Mouse (Mus musculus): Measurements from ENCODE around the gene Irgm1.
A peak's percentile ranks its signal among the peaks of the same experiment; 100 is the strongest.
"Not testable (repeated sequence)": the region's sequence is repeated elsewhere in the genome, so short reads cannot be mapped to it uniquely, and the experiment has no call there.

The Irgm1 gene

GRCm38 (mm10) chr11:48833078-48833730 is 38.3 kb downstream of the Irgm1 start:
- DNase-seq: no peak

GRCm38 (mm10) chr11:48831273-48831672 is 40.2 kb downstream of the Irgm1 start:
- no peak for DNase-seq

- DNase-seq: no peak
Observed at GRCm38 (mm10) chr11:48830279-48830678, 41.2 kb downstream of the Irgm1 start.

GRCm38 (mm10) chr11:48827926-48828325 is 43.6 kb downstream of the Irgm1 start:
- DNase-seq: no peak

- no peak for DNase-seq
Observed at GRCm38 (mm10) chr11:48826752-48827096, 44.8 kb downstream of the Irgm1 start.

- peak; percentile 44 to 64 for DNase-seq
Observed at GRCm38 (mm10) chr11:48825979-48826751, 45.3 kb downstream of the Irgm1 start, which contains the start of the genes Trim7 and Gm12184. Trim7 (plus strand) TSS chr11:48826140. Gm12184 (minus strand) TSS chr11:48826655.

- peak in 1 of 2 experiments; percentile 21 for DNase-seq
Observed at GRCm38 (mm10) chr11:48824311-48824830, 47.1 kb downstream of the Irgm1 start.

GRCm38 (mm10) chr11:48823536-48823972 is 47.9 kb downstream of the Irgm1 start:
- peak; percentile 68 to 74 for DNase-seq

- DNase-seq: no peak
Observed at GRCm38 (mm10) chr11:48822768-48823512, 48.5 kb downstream of the Irgm1 start.

- not testable (repeated sequence) for DNase-seq
Observed at GRCm38 (mm10) chr11:48821299-48821698, 50.2 kb downstream of the Irgm1 start.

GRCm38 (mm10) chr11:48820308-48820674 is 51.2 kb downstream of the Irgm1 start:
- DNase-seq: no peak

- DNase-seq: no peak
Observed at GRCm38 (mm10) chr11:48819614-48820307, 51.7 kb downstream of the Irgm1 start.

- peak; percentile 84 to 87 for DNase-seq
Observed at GRCm38 (mm10) chr11:48818346-48818745, 53.1 kb downstream of the Irgm1 start.

- DNase-seq: no peak
Observed at GRCm38 (mm10) chr11:48817794-48818193, 53.7 kb downstream of the Irgm1 start.

- peak; percentile 99 to 100 for DNase-seq
Observed at GRCm38 (mm10) chr11:48816800-48817665, 54.5 kb downstream of the Irgm1 start, which contains the start of gene Trim41. Trim41 (minus strand) TSS chr11:48817353.

GRCm38 (mm10) chr11:48816281-48816781 is 55.2 kb downstream of the Irgm1 start:
- peak; percentile 70 to 81 for DNase-seq

GRCm38 (mm10) chr11:48815851-48816250 is 55.6 kb downstream of the Irgm1 start:
- no peak for DNase-seq

GRCm38 (mm10) chr11:48813782-48814181 is 57.7 kb downstream of the Irgm1 start:
- DNase-seq: no peak
